ENCODE assay signal across 9 mouse cellular contexts in genomic region chr5:140091601-140092000, GRCm38 (mm10).
DNase-seq lines count a peak whose midpoint lies in the region; ATAC-seq and TF ChIP-seq lines count a peak whose summit lies in the region.
"Had no signal": no experiment of that assay in that cellular context is flagged by ENCODE, and none has a peak within 500 bp of the region (broad histone marks: within the 10 kb centered on the region; RNA-seq: fewer than 3 reads in every experiment).

No protein-coding gene starts in this region.

- H3K9me3 ChIP-seq in heart, embryonic 11.5 days (replicated peaks; ENCODE audit: control insufficient read depth, low read length), result no peaks in the 10 kb centered on the region
- H3K9me3 ChIP-seq in neural tube, embryonic 15.5 days (replicated peaks), result no peaks in the 10 kb centered on the region
- H3K9me3 ChIP-seq: limb, embryonic 13.5 days had no signal

- DNase-seq in heart, adult 2 months, result peak; percentile 37 to 45
- peak; percentile 29 to 48 for DNase-seq in frontal cortex, postnatal 25 days (ENCODE audit: low spot score in 2 of 2)
- peak; percentile 23 to 76 for DNase-seq in left cerebral cortex, adult 8-10 months (ENCODE audit: low spot score in 2 of 2)
- DNase-seq in liver, result no peak
- DNase-seq in spleen, postnatal 10 days (ENCODE audit: low spot score in 2 of 2), result no peak

- no peak overlapping the region for H3K4me2 ChIP-seq in heart, embryonic 11.5 days
- no peak overlapping the region for H3K4me2 ChIP-seq in neural tube, embryonic 15.5 days
- H3K4me2 ChIP-seq: limb, embryonic 13.5 days had no signal

- TF ChIP-seq POLR2A in heart, adult 2 months (IDR thresholded peaks at IDR 0.05; ENCODE audit: insufficient read depth, low read depth, low read length), result no peak

- H3K9ac ChIP-seq in heart, adult 2 months (ENCODE audit: low read depth, low read length), result no peak overlapping the region
- no peak overlapping the region for H3K9ac ChIP-seq in heart, embryonic 11.5 days (ENCODE audit: low read depth, low read length)
- H3K9ac ChIP-seq in neural tube, embryonic 15.5 days (replicated peaks), result no peak overlapping the region
- H3K9ac ChIP-seq: limb, embryonic 13.5 days had no signal

- 70% methylated on average over 11 of the region's 11 CpGs for WGBS in heart, adult 2 months
- WGBS in heart, embryonic 11.5 days (ENCODE audit: insufficient replicate concordance), result 70% methylated on average over 11 of the region's 11 CpGs
- WGBS in neural tube, embryonic 15.5 days, result 33% methylated on average over 11 of the region's 11 CpGs

- no peak for TF ChIP-seq EP300 in heart, adult 2 months (IDR thresholded peaks at IDR 0.05; ENCODE audit: insufficient read depth, low read depth, low read length)

- no peaks in the 10 kb centered on the region for H3K4me1 ChIP-seq in heart, adult 2 months (ENCODE audit: control insufficient read depth, insufficient read depth, low read length)
- H3K4me1 ChIP-seq in heart, embryonic 11.5 days (ENCODE audit: control insufficient read depth, insufficient read depth, low read length), result no peaks in the 10 kb centered on the region
- peaks cover 29% of the 10 kb centered on the region for H3K4me1 ChIP-seq in neural tube, embryonic 15.5 days

- no peaks in the 10 kb centered on the region for H3K36me3 ChIP-seq in heart, adult 2 months (ENCODE audit: control insufficient read depth, insufficient read depth, low read length)
- no peaks in the 10 kb centered on the region for H3K36me3 ChIP-seq in heart, embryonic 11.5 days (ENCODE audit: control insufficient read depth, insufficient read depth, low read length)
- no peaks in the 10 kb centered on the region for H3K36me3 ChIP-seq in neural tube, embryonic 15.5 days

- no peak for ATAC-seq in heart, embryonic 11.5 days (replicated peaks; ENCODE audit: insufficient number of reproducible peaks, low FRiP score, low TSS enrichment)
- ATAC-seq in neural tube, embryonic 15.5 days (ENCODE audit: low FRiP score), result peak; percentile 73
- ATAC-seq in megakaryocyte-erythroid progenitor cell, adult 5-6 weeks (replicated peaks; ENCODE audit: low FRiP score, low TSS enrichment, poor library complexity, severe bottlenecking), result no peak

- H3K79me2 ChIP-seq in heart, adult 2 months (replicated peaks; ENCODE audit: control insufficient read depth, insufficient read depth, low read length), result no peaks in the 10 kb centered on the region

- H3K27ac ChIP-seq in heart, adult 2 months, result no peak overlapping the region
- H3K27ac ChIP-seq in heart, embryonic 11.5 days (ENCODE audit: low read depth, low read length), result no peak overlapping the region
- peak overlapping the region; percentile 62 for H3K27ac ChIP-seq in neural tube, embryonic 15.5 days (replicated peaks)
- H3K27ac ChIP-seq: limb, embryonic 13.5 days had no signal

- no peak overlapping the region for H3K4me3 ChIP-seq in heart, adult 2 months
- H3K4me3 ChIP-seq in heart, embryonic 11.5 days (ENCODE audit: low read depth, low read length), result no peak overlapping the region
- H3K4me3 ChIP-seq in neural tube, embryonic 15.5 days (replicated peaks), result no peak overlapping the region
- H3K4me3 ChIP-seq: limb, embryonic 13.5 days had no signal

- no peak for TF ChIP-seq CTCF in heart, adult 2 months (IDR thresholded peaks at IDR 0.05)

- no peaks in the 10 kb centered on the region for H3K27me3 ChIP-seq in heart, adult 2 months (ENCODE audit: control insufficient read depth, insufficient read depth, low read length)
- no peaks in the 10 kb centered on the region for H3K27me3 ChIP-seq in heart, embryonic 11.5 days (ENCODE audit: control insufficient read depth, insufficient read depth, low read length)
- H3K27me3 ChIP-seq in neural tube, embryonic 15.5 days (replicated peaks), result no peaks in the 10 kb centered on the region
- H3K27me3 ChIP-seq: limb, embryonic 13.5 days had no signal

- intact Hi-C loops in heart, adult 2 months (cut with DNase I), result no loop called here

Comparison
In these comparisons a context has a peak if more than half of its experiments do, and no peak if none do; other contexts are left out.
1. DNase-seq: peak in heart, adult 2 months (2 of 2), frontal cortex, postnatal 25 days (2 of 2) and left cerebral cortex, adult 8-10 months (2 of 2); none in liver (single experiment) and spleen, postnatal 10 days (0 of 2).